Mouse (Mus musculus): ENCODE results near the gene Plbd2. TPM values are rescaled to one million over a fixed set of nuclear protein-coding genes. Genes with fewer than 3 reads are reported as not detected.

Gene Plbd2
- polyA plus RNA-seq, 1 experiment from 2014 or later: 28.7 TPM

GRCm38 (mm10) chr5:120465062-120465461 is 38.4 kb downstream of the Plbd2 start:
- Histone ChIP-seq H3K4me1 (ENCODE audit: control insufficient read depth, insufficient read depth, low read length) (peaks cover 3% of the 10 kb centered on the region), H3K9me3 (replicated peaks; ENCODE audit: control insufficient read depth, low read length) (no peaks in the 10 kb centered on the region; the same call in 1 of the 2 replicates), H3K27ac (ENCODE audit: low read depth, low read length) (no peak overlapping the region), H3K4me3 (ENCODE audit: low read depth, low read length) (no peak overlapping the region), H3K4me2 (no peak overlapping the region), H3K27me3 (ENCODE audit: control insufficient read depth, insufficient read depth, low read length) (peaks cover 22% of the 10 kb centered on the region), H3K9ac (ENCODE audit: low read depth, low read length) (no peak overlapping the region), H3K36me3 (ENCODE audit: control insufficient read depth, insufficient read depth, low read length) (no peaks in the 10 kb centered on the region)
- 38% methylated on average over 5 of the region's 5 CpGs for WGBS (ENCODE audit: insufficient replicate concordance)
- ATAC-seq (replicated peaks; ENCODE audit: insufficient number of reproducible peaks, low FRiP score, low TSS enrichment): no peak

- Histone ChIP-seq H3K4me1 (ENCODE audit: control insufficient read depth, insufficient read depth, low read length) (peaks cover 3% of the 10 kb centered on the region), H3K9ac (ENCODE audit: low read depth, low read length) (no peak overlapping the region), H3K9me3 (replicated peaks; ENCODE audit: control insufficient read depth, low read length) (no peaks in the 10 kb centered on the region; the same call in 1 of the 2 replicates), H3K27me3 (ENCODE audit: control insufficient read depth, insufficient read depth, low read length) (peaks cover 22% of the 10 kb centered on the region), H3K4me3 (ENCODE audit: low read depth, low read length) (no peak overlapping the region), H3K36me3 (ENCODE audit: control insufficient read depth, insufficient read depth, low read length) (no peaks in the 10 kb centered on the region), H3K27ac (ENCODE audit: low read depth, low read length) (no peak overlapping the region), H3K4me2 (no peak overlapping the region)
- 57% methylated on average over 4 of the region's 4 CpGs for WGBS (ENCODE audit: insufficient replicate concordance)
- no peak for ATAC-seq (replicated peaks; ENCODE audit: insufficient number of reproducible peaks, low FRiP score, low TSS enrichment)
Measured at GRCm38 (mm10) chr5:120464321-120464720, 39.1 kb downstream of the Plbd2 start.

- WGBS (ENCODE audit: insufficient replicate concordance): 76% methylated on average over 15 of the region's 15 CpGs
- H3K27ac ChIP-seq (ENCODE audit: low read depth, low read length): no peak overlapping the region
- no peaks in the 10 kb centered on the region; the same call in 1 of the 2 replicates for H3K9me3 ChIP-seq (replicated peaks; ENCODE audit: control insufficient read depth, low read length)
- ATAC-seq (replicated peaks; ENCODE audit: insufficient number of reproducible peaks, low FRiP score, low TSS enrichment): no peak
- H3K4me3 ChIP-seq (ENCODE audit: low read depth, low read length): no peak overlapping the region
- H3K4me1 ChIP-seq (ENCODE audit: control insufficient read depth, insufficient read depth, low read length): peaks cover 3% of the 10 kb centered on the region
- no peaks in the 10 kb centered on the region for H3K36me3 ChIP-seq (ENCODE audit: control insufficient read depth, insufficient read depth, low read length)
- no peak overlapping the region for H3K4me2 ChIP-seq
- peaks cover 25% of the 10 kb centered on the region for H3K27me3 ChIP-seq (ENCODE audit: control insufficient read depth, insufficient read depth, low read length)
- no peak overlapping the region for H3K9ac ChIP-seq (ENCODE audit: low read depth, low read length)
Measured at GRCm38 (mm10) chr5:120461902-120462301, 41.5 kb downstream of the Plbd2 start.

GRCm38 (mm10) chr5:120459133-120459532 is 44.3 kb downstream of the Plbd2 start:
- no peak overlapping the region for H3K27ac ChIP-seq (ENCODE audit: low read depth, low read length)
- peaks cover 37% of the 10 kb centered on the region for H3K27me3 ChIP-seq (ENCODE audit: control insufficient read depth, insufficient read depth, low read length)
- no peak for ATAC-seq (replicated peaks; ENCODE audit: insufficient number of reproducible peaks, low FRiP score, low TSS enrichment)

GRCm38 (mm10) chr5:120457628-120458027 is 45.8 kb downstream of the Plbd2 start:
- Histone ChIP-seq H3K4me1 (ENCODE audit: control insufficient read depth, insufficient read depth, low read length) (no peaks in the 10 kb centered on the region; the same call in 1 of the 2 replicates), H3K36me3 (ENCODE audit: control insufficient read depth, insufficient read depth, low read length) (no peaks in the 10 kb centered on the region), H3K27ac (ENCODE audit: low read depth, low read length) (no peak overlapping the region), H3K4me2 (no peak overlapping the region), H3K9me3 (replicated peaks; ENCODE audit: control insufficient read depth, low read length) (no peaks in the 10 kb centered on the region), H3K9ac (ENCODE audit: low read depth, low read length) (no peak overlapping the region), H3K27me3 (ENCODE audit: control insufficient read depth, insufficient read depth, low read length) (peaks cover 31% of the 10 kb centered on the region), H3K4me3 (ENCODE audit: low read depth, low read length) (no peak overlapping the region)
- no peak for ATAC-seq (replicated peaks; ENCODE audit: insufficient number of reproducible peaks, low FRiP score, low TSS enrichment)
- 3% methylated on average over 9 of the region's 9 CpGs for WGBS (ENCODE audit: insufficient replicate concordance)

More at GRCm38 (mm10) chr5:120459133-120459532, 44.3 kb downstream of the Plbd2 start:
- 61% methylated on average over 10 of the region's 10 CpGs for WGBS (ENCODE audit: insufficient replicate concordance)
- no peaks in the 10 kb centered on the region; the same call in 1 of the 2 replicates for H3K9me3 ChIP-seq (replicated peaks; ENCODE audit: control insufficient read depth, low read length)
- H3K36me3 ChIP-seq (ENCODE audit: control insufficient read depth, insufficient read depth, low read length): no peaks in the 10 kb centered on the region
- no peak overlapping the region for H3K4me2 ChIP-seq
- no peaks in the 10 kb centered on the region; the same call in 1 of the 2 replicates for H3K4me1 ChIP-seq (ENCODE audit: control insufficient read depth, insufficient read depth, low read length)
- H3K9ac ChIP-seq (ENCODE audit: low read depth, low read length): no peak overlapping the region
- H3K4me3 ChIP-seq (ENCODE audit: low read depth, low read length): no peak overlapping the region

- no peaks in the 10 kb centered on the region for H3K9me3 ChIP-seq (replicated peaks; ENCODE audit: control insufficient read depth, low read length)
- no peak overlapping the region for H3K4me2 ChIP-seq
- no peak overlapping the region for H3K4me3 ChIP-seq (ENCODE audit: low read depth, low read length)
- no peak overlapping the region for H3K9ac ChIP-seq (ENCODE audit: low read depth, low read length)
- no peaks in the 10 kb centered on the region for H3K36me3 ChIP-seq (ENCODE audit: control insufficient read depth, insufficient read depth, low read length)
- H3K27me3 ChIP-seq (ENCODE audit: control insufficient read depth, insufficient read depth, low read length): peaks cover 27% of the 10 kb centered on the region
- H3K27ac ChIP-seq (ENCODE audit: low read depth, low read length): no peak overlapping the region
- no peak for ATAC-seq (replicated peaks; ENCODE audit: insufficient number of reproducible peaks, low FRiP score, low TSS enrichment)
- no peaks in the 10 kb centered on the region; the same call in 1 of the 2 replicates for H3K4me1 ChIP-seq (ENCODE audit: control insufficient read depth, insufficient read depth, low read length)
- WGBS (ENCODE audit: insufficient replicate concordance): 52% methylated on average over 7 of the region's 7 CpGs
Measured at GRCm38 (mm10) chr5:120456841-120457554, 46.4 kb downstream of the Plbd2 start.

- WGBS (ENCODE audit: insufficient replicate concordance): 9% methylated on average over 1 of the region's 1 CpGs
- Histone ChIP-seq H3K9me3 (replicated peaks; ENCODE audit: control insufficient read depth, low read length) (no peaks in the 10 kb centered on the region), H3K27ac (ENCODE audit: low read depth, low read length) (no peak overlapping the region), H3K36me3 (ENCODE audit: control insufficient read depth, insufficient read depth, low read length) (no peaks in the 10 kb centered on the region), H3K4me1 (ENCODE audit: control insufficient read depth, insufficient read depth, low read length) (no peaks in the 10 kb centered on the region), H3K4me2 (no peak overlapping the region), H3K9ac (ENCODE audit: low read depth, low read length) (no peak overlapping the region), H3K4me3 (ENCODE audit: low read depth, low read length) (no peak overlapping the region), H3K27me3 (ENCODE audit: control insufficient read depth, insufficient read depth, low read length) (peaks cover 23% of the 10 kb centered on the region)
- 0 out of 2 replicates have a peak, but pooled peaks have one; percentile 36 for ATAC-seq (replicated peaks; ENCODE audit: insufficient number of reproducible peaks, low FRiP score, low TSS enrichment)
Measured at GRCm38 (mm10) chr5:120456253-120456652, 47.2 kb downstream of the Plbd2 start.

- peaks cover 23% of the 10 kb centered on the region for H3K27me3 ChIP-seq (ENCODE audit: control insufficient read depth, insufficient read depth, low read length)
- ATAC-seq (replicated peaks; ENCODE audit: insufficient number of reproducible peaks, low FRiP score, low TSS enrichment): no peak
Measured at GRCm38 (mm10) chr5:120454756-120455337, 48.6 kb downstream of the Plbd2 start.

More at GRCm38 (mm10) chr5:120454756-120455337, 48.6 kb downstream of the Plbd2 start:
- Histone ChIP-seq H3K36me3 (ENCODE audit: control insufficient read depth, insufficient read depth, low read length) (no peaks in the 10 kb centered on the region), H3K4me3 (ENCODE audit: low read depth, low read length) (no peak overlapping the region), H3K4me1 (ENCODE audit: control insufficient read depth, insufficient read depth, low read length) (no peaks in the 10 kb centered on the region), H3K4me2 (no peak overlapping the region), H3K9me3 (replicated peaks; ENCODE audit: control insufficient read depth, low read length) (no peaks in the 10 kb centered on the region), H3K27ac (ENCODE audit: low read depth, low read length) (no peak overlapping the region), H3K9ac (ENCODE audit: low read depth, low read length) (no peak overlapping the region)
- 54% methylated on average over 14 of the region's 14 CpGs for WGBS (ENCODE audit: insufficient replicate concordance)
